Mouse (Mus musculus): ENCODE data around the gene Mgme1. TPM values are rescaled to one million over a fixed set of nuclear protein-coding genes. Genes with fewer than 3 reads are reported as not detected.

Mgme1 gene
- polyA plus RNA-seq, 1 experiment: 6.5 TPM

DNA sequence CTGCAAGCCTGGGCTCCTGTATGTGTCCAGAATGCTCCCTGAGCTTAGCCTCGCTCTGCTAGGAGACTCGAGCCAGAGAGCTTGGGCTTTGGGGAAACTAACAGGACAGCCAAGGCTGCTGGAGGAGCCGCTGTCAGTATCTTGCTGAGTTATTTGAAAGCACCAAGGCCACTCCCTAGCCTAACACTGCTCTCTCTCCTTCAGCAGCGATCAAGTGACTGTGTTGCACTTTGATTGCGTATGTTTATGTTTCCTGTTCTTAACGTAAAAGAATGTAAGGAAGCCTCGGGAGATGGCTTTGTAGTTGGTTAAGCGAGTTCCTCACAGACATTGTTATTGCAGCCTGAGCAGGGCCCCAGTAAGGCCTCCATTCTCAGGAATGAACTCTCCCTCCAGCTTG is 4.3 kb downstream of the Mgme1 start:
- H3K4me3 ChIP-seq (replicated peaks; ENCODE audit: insufficient read depth, low read depth, low read length): no peak overlapping the region
- no peaks in the 10 kb centered on the region for H3K27me3 ChIP-seq (ENCODE audit: control insufficient read depth, insufficient read depth, low read length)
- no peak overlapping the region for H3K27ac ChIP-seq (ENCODE audit: insufficient read depth, low read length)
- 63% methylated on average over 8 of the region's 8 CpGs for WGBS
- H3K4me1 ChIP-seq (ENCODE audit: control insufficient read depth, insufficient read depth, low read length): no peaks in the 10 kb centered on the region
- no peak for DNase-seq
- TF ChIP-seq CTCF (IDR thresholded peaks at IDR 0.05; ENCODE audit: borderline replicate concordance, insufficient read depth, low read depth, low read length) (no peak), POLR2A (IDR thresholded peaks at IDR 0.05; ENCODE audit: borderline replicate concordance, insufficient read depth, low read length) (no peak)

- no peaks in the 10 kb centered on the region for H3K4me1 ChIP-seq (ENCODE audit: control insufficient read depth, insufficient read depth, low read length)
- H3K27ac ChIP-seq (ENCODE audit: insufficient read depth, low read length): no peak overlapping the region
- DNase-seq: no peak
- 91% methylated on average over 3 of the region's 3 CpGs for whole genome bisulfite sequencing
- no peaks in the 10 kb centered on the region for H3K27me3 ChIP-seq (ENCODE audit: control insufficient read depth, insufficient read depth, low read length)
- TF ChIP-seq POLR2A (IDR thresholded peaks at IDR 0.05; ENCODE audit: borderline replicate concordance, insufficient read depth, low read length) (no peak), CTCF (IDR thresholded peaks at IDR 0.05; ENCODE audit: borderline replicate concordance, insufficient read depth, low read depth, low read length) (no peak)
- H3K4me3 ChIP-seq (replicated peaks; ENCODE audit: insufficient read depth, low read depth, low read length): no peak overlapping the region
Measured at GRCm38 (mm10) chr2:144276885-144277284, 6.4 kb downstream of the Mgme1 start.

DNA sequence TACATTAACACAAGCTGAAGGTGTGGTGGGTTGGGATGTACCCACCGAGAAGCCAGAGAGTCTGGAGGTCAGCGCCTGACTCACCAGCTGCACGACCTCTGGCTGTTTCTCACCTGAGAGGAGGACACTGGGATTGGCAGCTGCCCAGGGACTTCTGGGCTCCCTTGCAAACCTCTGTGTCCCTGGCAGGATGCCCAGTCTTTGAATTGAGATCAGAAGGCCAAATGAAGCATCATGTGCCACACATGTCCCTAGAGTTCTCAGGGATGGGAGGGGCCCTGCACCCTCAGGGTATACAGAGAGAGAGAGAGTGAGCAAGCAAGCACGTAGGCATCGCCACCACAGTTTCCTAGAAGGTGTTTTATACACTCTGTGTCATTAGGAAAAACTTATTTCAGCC is 9.3 kb downstream of the Mgme1 start:
- no peak for TF ChIP-seq CTCF (IDR thresholded peaks at IDR 0.05; ENCODE audit: borderline replicate concordance, insufficient read depth, low read depth, low read length)
- no peak for TF ChIP-seq POLR2A (IDR thresholded peaks at IDR 0.05; ENCODE audit: borderline replicate concordance, insufficient read depth, low read length)
- DNase-seq: peak in 1 of 2 experiments; percentile 18
- Histone ChIP-seq H3K27me3 (ENCODE audit: control insufficient read depth, insufficient read depth, low read length) (no peaks in the 10 kb centered on the region), H3K4me1 (ENCODE audit: control insufficient read depth, insufficient read depth, low read length) (no peaks in the 10 kb centered on the region), H3K4me3 (replicated peaks; ENCODE audit: insufficient read depth, low read depth, low read length) (no peak overlapping the region), H3K27ac (ENCODE audit: insufficient read depth, low read length) (no peak overlapping the region)
- WGBS: 37% methylated on average over 5 of the region's 5 CpGs

- no peak for DNase-seq
- Histone ChIP-seq H3K27me3 (ENCODE audit: control insufficient read depth, insufficient read depth, low read length) (no peaks in the 10 kb centered on the region), H3K4me3 (replicated peaks; ENCODE audit: insufficient read depth, low read depth, low read length) (no peak overlapping the region), H3K27ac (ENCODE audit: insufficient read depth, low read length) (no peak overlapping the region), H3K4me1 (ENCODE audit: control insufficient read depth, insufficient read depth, low read length) (no peaks in the 10 kb centered on the region)
- TF ChIP-seq POLR2A (IDR thresholded peaks at IDR 0.05; ENCODE audit: borderline replicate concordance, insufficient read depth, low read length) (no peak), CTCF (IDR thresholded peaks at IDR 0.05; ENCODE audit: borderline replicate concordance, insufficient read depth, low read depth, low read length) (no peak)
- 92% methylated on average over 3 of the region's 3 CpGs for WGBS
Measured at GRCm38 (mm10) chr2:144280568-144280967, 10.1 kb downstream of the Mgme1 start.

GRCm38 (mm10) chr2:144281417-144281816 is 11.0 kb downstream of the Mgme1 start:
- no peak for DNase-seq
- 83% methylated on average over 3 of the region's 3 CpGs for WGBS
- no peak overlapping the region for H3K27ac ChIP-seq (ENCODE audit: insufficient read depth, low read length)
- TF ChIP-seq POLR2A (IDR thresholded peaks at IDR 0.05; ENCODE audit: borderline replicate concordance, insufficient read depth, low read length): no peak
- TF ChIP-seq CTCF (IDR thresholded peaks at IDR 0.05; ENCODE audit: borderline replicate concordance, insufficient read depth, low read depth, low read length): no peak
- H3K4me1 ChIP-seq (ENCODE audit: control insufficient read depth, insufficient read depth, low read length): no peaks in the 10 kb centered on the region
- H3K4me3 ChIP-seq (replicated peaks; ENCODE audit: insufficient read depth, low read depth, low read length): no peak overlapping the region
- no peaks in the 10 kb centered on the region for H3K27me3 ChIP-seq (ENCODE audit: control insufficient read depth, insufficient read depth, low read length)

DNA sequence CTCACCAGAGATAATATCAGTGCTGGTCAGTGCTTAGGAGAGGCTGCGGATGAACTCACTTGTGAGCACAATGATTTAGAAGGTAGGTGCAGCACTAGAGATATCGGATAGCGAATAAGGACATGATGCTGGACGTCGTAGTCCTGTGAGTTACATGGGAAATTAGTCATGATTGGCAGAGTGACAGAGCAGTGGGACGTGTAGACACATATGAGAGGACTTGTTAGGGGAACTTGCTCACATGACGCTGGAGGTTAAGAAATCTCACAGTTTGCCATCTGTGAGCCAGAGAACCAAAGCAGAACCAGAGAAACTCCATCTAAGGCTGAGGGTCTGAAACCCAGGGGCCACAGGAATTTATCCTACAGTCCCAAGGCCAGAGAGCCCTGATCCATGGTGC is 19.9 kb downstream of the Mgme1 start:
- Histone ChIP-seq H3K4me1 (ENCODE audit: control insufficient read depth, insufficient read depth, low read length) (no peaks in the 10 kb centered on the region), H3K4me3 (replicated peaks; ENCODE audit: insufficient read depth, low read depth, low read length) (no peak overlapping the region), H3K27ac (ENCODE audit: insufficient read depth, low read length) (no peak overlapping the region), H3K27me3 (ENCODE audit: control insufficient read depth, insufficient read depth, low read length) (no peaks in the 10 kb centered on the region)
- WGBS: 86% methylated on average over 7 of the region's 7 CpGs
- TF ChIP-seq CTCF (IDR thresholded peaks at IDR 0.05; ENCODE audit: borderline replicate concordance, insufficient read depth, low read depth, low read length) (no peak), POLR2A (IDR thresholded peaks at IDR 0.05; ENCODE audit: borderline replicate concordance, insufficient read depth, low read length) (no peak)
- no peak for DNase-seq

DNA sequence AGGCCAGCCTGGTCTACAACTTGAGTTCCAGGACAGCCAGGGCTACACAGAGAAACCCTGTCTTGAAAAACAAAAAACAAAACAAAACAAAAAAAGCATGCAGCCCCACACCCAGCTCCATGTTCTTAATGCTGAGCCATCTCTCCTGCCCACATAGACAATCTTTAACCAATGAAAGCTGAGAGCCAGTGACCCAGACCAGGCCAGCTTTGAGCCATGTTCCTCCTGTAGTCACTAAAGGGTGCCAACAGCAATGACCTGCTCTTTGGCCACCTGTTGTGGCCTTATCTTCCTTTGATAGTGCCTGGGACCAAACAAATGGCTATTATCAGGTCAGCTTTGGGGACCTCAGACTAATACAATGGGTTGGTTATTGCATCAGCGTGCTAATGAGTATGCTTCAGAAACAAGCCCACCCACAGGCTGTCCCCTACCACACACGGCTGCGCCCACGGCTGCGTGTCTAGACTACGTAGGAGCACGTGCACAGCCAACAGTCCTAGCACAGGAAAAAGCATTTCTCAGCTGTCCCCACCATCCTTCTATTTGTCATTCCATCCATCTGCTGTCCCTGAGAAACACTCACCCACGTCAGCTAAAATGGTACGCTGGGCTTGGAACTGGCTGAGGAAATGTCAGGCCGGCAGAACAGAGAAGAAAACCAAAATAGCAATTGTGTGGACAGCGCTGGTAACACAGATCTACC is 21.3 kb downstream of the Mgme1 start:
- WGBS: 86% methylated on average over 11 of the region's 11 CpGs
- Histone ChIP-seq H3K4me1 (ENCODE audit: control insufficient read depth, insufficient read depth, low read length) (no peaks in the 10 kb centered on the region), H3K4me3 (replicated peaks; ENCODE audit: insufficient read depth, low read depth, low read length) (no peak overlapping the region), H3K27ac (ENCODE audit: insufficient read depth, low read length) (no peak overlapping the region), H3K27me3 (ENCODE audit: control insufficient read depth, insufficient read depth, low read length) (no peaks in the 10 kb centered on the region)
- TF ChIP-seq CTCF (IDR thresholded peaks at IDR 0.05; ENCODE audit: borderline replicate concordance, insufficient read depth, low read depth, low read length): no peak
- TF ChIP-seq POLR2A (IDR thresholded peaks at IDR 0.05; ENCODE audit: borderline replicate concordance, insufficient read depth, low read length): no peak
- no peak for DNase-seq

DNA sequence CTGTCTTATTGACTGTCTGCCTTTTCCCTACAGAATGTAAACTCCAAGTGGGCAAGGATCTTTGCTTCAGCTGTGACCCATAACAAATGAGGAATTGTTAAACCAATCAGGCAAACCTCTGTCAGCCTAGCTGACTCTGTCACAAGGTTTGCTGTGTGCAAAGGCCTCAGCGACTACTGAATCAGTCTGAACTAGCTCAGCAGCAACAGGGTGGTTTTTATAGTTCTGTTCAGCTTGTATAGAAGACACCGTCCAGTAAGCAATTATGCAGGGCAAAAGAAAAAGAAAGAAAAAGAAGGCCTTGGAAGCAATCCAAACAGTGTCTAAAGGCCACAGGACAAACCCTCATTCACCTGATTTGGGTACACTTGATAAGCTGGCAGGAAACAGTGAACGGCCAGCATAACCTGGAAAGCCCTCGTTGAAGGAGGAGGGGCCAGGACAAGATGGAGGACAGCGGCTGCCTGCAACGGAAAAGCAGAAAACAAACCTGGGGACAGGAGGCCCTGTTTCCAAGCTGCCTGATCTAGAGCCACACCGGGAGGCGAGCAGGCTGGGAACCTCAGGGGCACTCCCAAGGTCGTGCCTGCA is 24.8 kb downstream of the Mgme1 start:
- Histone ChIP-seq H3K27me3 (ENCODE audit: control insufficient read depth, insufficient read depth, low read length) (no peaks in the 10 kb centered on the region), H3K4me1 (ENCODE audit: control insufficient read depth, insufficient read depth, low read length) (no peaks in the 10 kb centered on the region), H3K4me3 (replicated peaks; ENCODE audit: insufficient read depth, low read depth, low read length) (no peak overlapping the region), H3K27ac (ENCODE audit: insufficient read depth, low read length) (no peak overlapping the region)
- no peak for TF ChIP-seq CTCF (IDR thresholded peaks at IDR 0.05; ENCODE audit: borderline replicate concordance, insufficient read depth, low read depth, low read length)
- TF ChIP-seq POLR2A (IDR thresholded peaks at IDR 0.05; ENCODE audit: borderline replicate concordance, insufficient read depth, low read length): no peak
- DNase-seq: no peak
- WGBS: 82% methylated on average over 9 of the region's 9 CpGs

Data from cerebellum, adult 2 months (tissue).